17 mouse cellular contexts compared by ENCODE assay signal in genomic region chr2:60359796-60360195, GRCm38 (mm10).
"Had no signal": no experiment of that assay in that cellular context is flagged by ENCODE, and none has a peak within 500 bp of the region (broad histone marks: within the 10 kb centered on the region; RNA-seq: fewer than 3 reads in every experiment).

No protein-coding gene starts in this region.

- H3K9me3 ChIP-seq: neural tube, embryonic 12.5 days; neural tube, embryonic 13.5 days; neural tube, embryonic 15.5 days; stomach, embryonic 15.5 days had no signal

- H3K4me3 ChIP-seq: neural tube, embryonic 12.5 days; neural tube, embryonic 13.5 days; neural tube, embryonic 15.5 days; stomach, embryonic 15.5 days had no signal

- H3K27me3 ChIP-seq: neural tube, embryonic 12.5 days; neural tube, embryonic 15.5 days; stomach, embryonic 15.5 days had no signal

- H3K27ac ChIP-seq: neural tube, embryonic 12.5 days; neural tube, embryonic 13.5 days; neural tube, embryonic 15.5 days; stomach, embryonic 15.5 days; stomach, postnatal 0 days had no signal

- H3K4me2 ChIP-seq: neural tube, embryonic 12.5 days; neural tube, embryonic 13.5 days; neural tube, embryonic 15.5 days; stomach, embryonic 15.5 days had no signal

- H3K4me1 ChIP-seq: neural tube, embryonic 15.5 days had no signal

- H3K9ac ChIP-seq: neural tube, embryonic 12.5 days; neural tube, embryonic 13.5 days; neural tube, embryonic 15.5 days; stomach, embryonic 15.5 days had no signal

- DNase-seq: retina, postnatal 1 day; right cerebral cortex, adult 18-20 months; right cerebral cortex, postnatal 14 days; right cerebral cortex, postnatal 25 days; right cerebral cortex, postnatal 4 days; spleen, adult 18-20 months; thymus, adult 18-20 months; thymus, adult 2 months; thymus, postnatal 14 days; thymus, postnatal 25 days; thymus, postnatal 36 days; thymus, postnatal 4 days had no signal

- H3K36me3 ChIP-seq: neural tube, embryonic 12.5 days; neural tube, embryonic 13.5 days; neural tube, embryonic 15.5 days; stomach, embryonic 15.5 days had no signal
